In genomic region chr5:21851679-21852340, GRCm38 (mm10) we compare ENCODE assay signal across 18 mouse cellular contexts. TPM values are rescaled to one million over a fixed set of nuclear protein-coding genes. Genes with fewer than 3 reads are reported as not detected.
DNase-seq lines count a peak whose midpoint lies in the region; ATAC-seq and TF ChIP-seq lines count a peak whose summit lies in the region.
"Had no signal": no experiment of that assay in that cellular context is flagged by ENCODE, and none has a peak within 500 bp of the region (broad histone marks: within the 10 kb centered on the region; RNA-seq: fewer than 3 reads in every experiment).

No protein-coding gene starts in this region.

- H3K4me3 ChIP-seq in forebrain, embryonic 14.5 days (ENCODE audit: low read depth, low read length) = no peak overlapping the region
- no peak overlapping the region for H3K4me3 ChIP-seq in forebrain, embryonic 15.5 days
- H3K4me3 ChIP-seq in lung, embryonic 14.5 days (ENCODE audit: low read depth, low read length) = no peak overlapping the region
- H3K4me3 ChIP-seq in hindbrain, embryonic 14.5 days (replicated peaks; ENCODE audit: low read length) = no peak overlapping the region
- no peak overlapping the region for H3K4me3 ChIP-seq in midbrain, postnatal 0 days (ENCODE audit: low read depth, low read length)
- no peak overlapping the region for H3K4me3 ChIP-seq in forebrain, embryonic 11.5 days (ENCODE audit: low read depth, low read length)
- H3K4me3 ChIP-seq: heart, embryonic 15.5 days; left cerebral cortex, adult 2 months had no signal

- no peak overlapping the region for H3K4me2 ChIP-seq in forebrain, embryonic 14.5 days (ENCODE audit: low read length)
- H3K4me2 ChIP-seq in forebrain, embryonic 15.5 days (replicated peaks) = no peak overlapping the region
- no peak overlapping the region for H3K4me2 ChIP-seq in lung, embryonic 14.5 days
- no peak overlapping the region for H3K4me2 ChIP-seq in hindbrain, embryonic 14.5 days (replicated peaks)
- no peak overlapping the region for H3K4me2 ChIP-seq in midbrain, postnatal 0 days (ENCODE audit: low read depth, low read length, poor library complexity, severe bottlenecking)
- no peak overlapping the region for H3K4me2 ChIP-seq in forebrain, embryonic 11.5 days (ENCODE audit: low read depth, low read length, severe bottlenecking)
- H3K4me2 ChIP-seq: heart, embryonic 15.5 days had no signal

- no peaks in the 10 kb centered on the region for H3K36me3 ChIP-seq in forebrain, embryonic 14.5 days (ENCODE audit: control insufficient read depth, insufficient read depth, low read length)
- no peaks in the 10 kb centered on the region for H3K36me3 ChIP-seq in forebrain, embryonic 15.5 days
- H3K36me3 ChIP-seq in lung, embryonic 14.5 days (ENCODE audit: insufficient read depth) = no peaks in the 10 kb centered on the region
- no peaks in the 10 kb centered on the region for H3K36me3 ChIP-seq in hindbrain, embryonic 14.5 days (replicated peaks; ENCODE audit: control insufficient read depth, insufficient read depth)
- no peaks in the 10 kb centered on the region for H3K36me3 ChIP-seq in midbrain, postnatal 0 days (ENCODE audit: insufficient read depth, low read length)
- H3K36me3 ChIP-seq in forebrain, embryonic 11.5 days (ENCODE audit: control insufficient read depth, insufficient read depth, low read length) = no peaks in the 10 kb centered on the region
- H3K36me3 ChIP-seq: heart, embryonic 15.5 days had no signal

- peak; percentile 50; the same call in 1 of the 2 replicates for ATAC-seq in forebrain, embryonic 14.5 days
- no peak for ATAC-seq in forebrain, embryonic 15.5 days (replicated peaks)
- ATAC-seq in lung, embryonic 14.5 days (ENCODE audit: insufficient read depth) = peak; percentile 65; the same call in 1 of the 2 replicates
- ATAC-seq in hindbrain, embryonic 14.5 days (ENCODE audit: low FRiP score) = peak; percentile 60; the same call in 1 of the 2 replicates
- ATAC-seq in midbrain, postnatal 0 days (ENCODE audit: low FRiP score) = no peak
- no peak for ATAC-seq in erythroblast, adult 5-6 weeks (replicated peaks; ENCODE audit: low FRiP score, poor library complexity, severe bottlenecking)
- no peak for ATAC-seq in forebrain, embryonic 11.5 days (replicated peaks; ENCODE audit: low FRiP score)
- ATAC-seq: liver, postnatal 0 days had no signal

- H3K4me1 ChIP-seq in forebrain, embryonic 14.5 days (ENCODE audit: control insufficient read depth, insufficient read depth, low read length) = no peaks in the 10 kb centered on the region
- no peaks in the 10 kb centered on the region; the same call in 1 of the 2 replicates for H3K4me1 ChIP-seq in forebrain, embryonic 15.5 days
- no peaks in the 10 kb centered on the region for H3K4me1 ChIP-seq in lung, embryonic 14.5 days (ENCODE audit: insufficient read depth)
- H3K4me1 ChIP-seq in hindbrain, embryonic 14.5 days (replicated peaks; ENCODE audit: control insufficient read depth, insufficient read depth, low read length) = no peaks in the 10 kb centered on the region
- no peaks in the 10 kb centered on the region for H3K4me1 ChIP-seq in midbrain, postnatal 0 days (ENCODE audit: insufficient read depth, low read length)
- H3K4me1 ChIP-seq in forebrain, embryonic 11.5 days (replicated peaks; ENCODE audit: control insufficient read depth, insufficient read depth, low read length) = no peaks in the 10 kb centered on the region
- H3K4me1 ChIP-seq: heart, embryonic 15.5 days had no signal

- TF ChIP-seq CTCF in lung, embryonic 14.5 days (IDR thresholded peaks at IDR 0.05; ENCODE audit: low read depth) = no peak
- TF ChIP-seq CTCF in midbrain, postnatal 0 days (IDR thresholded peaks at IDR 0.05) = no peak

- DNase-seq in forebrain, embryonic 14.5 days (ENCODE audit: low spot score) = peak; percentile 53
- peak; percentile 31 for DNase-seq in lung, embryonic 14.5 days
- no peak for DNase-seq in lung, postnatal 4 days
- DNase-seq in hindbrain, embryonic 14.5 days (ENCODE audit: low spot score) = peak; percentile 38
- peak; percentile 33 for DNase-seq in midbrain, postnatal 0 days (ENCODE audit: low spot score)
- DNase-seq in forebrain, embryonic 11.5 days (ENCODE audit: low spot score) = no peak
- DNase-seq: adrenal gland, adult 2 months; B cell, adult 2 months; cerebellum, postnatal 25 days; liver, postnatal 0 days had no signal

- H3K9me3 ChIP-seq in forebrain, embryonic 14.5 days (replicated peaks; ENCODE audit: control insufficient read depth, low read length) = no peaks in the 10 kb centered on the region
- no peaks in the 10 kb centered on the region for H3K9me3 ChIP-seq in forebrain, embryonic 15.5 days
- no peaks in the 10 kb centered on the region for H3K9me3 ChIP-seq in lung, embryonic 14.5 days (ENCODE audit: low read depth, low read length)
- no peaks in the 10 kb centered on the region for H3K9me3 ChIP-seq in hindbrain, embryonic 14.5 days (ENCODE audit: control insufficient read depth, low read length)
- no peaks in the 10 kb centered on the region for H3K9me3 ChIP-seq in midbrain, postnatal 0 days (ENCODE audit: low read length)
- no peaks in the 10 kb centered on the region for H3K9me3 ChIP-seq in forebrain, embryonic 11.5 days (ENCODE audit: control insufficient read depth, low read length)
- H3K9me3 ChIP-seq: heart, embryonic 15.5 days had no signal

- H3K27me3 ChIP-seq in forebrain, embryonic 14.5 days (replicated peaks; ENCODE audit: control insufficient read depth, insufficient read depth, low read length) = no peaks in the 10 kb centered on the region
- no peaks in the 10 kb centered on the region for H3K27me3 ChIP-seq in forebrain, embryonic 15.5 days
- H3K27me3 ChIP-seq in lung, embryonic 14.5 days (ENCODE audit: insufficient read depth, low read length) = no peaks in the 10 kb centered on the region
- H3K27me3 ChIP-seq in hindbrain, embryonic 14.5 days (ENCODE audit: control insufficient read depth, insufficient read depth, low read length) = no peaks in the 10 kb centered on the region
- no peaks in the 10 kb centered on the region for H3K27me3 ChIP-seq in midbrain, postnatal 0 days (ENCODE audit: insufficient read depth, low read length)
- H3K27me3 ChIP-seq in forebrain, embryonic 11.5 days (ENCODE audit: control insufficient read depth, insufficient read depth, low read length) = no peaks in the 10 kb centered on the region
- H3K27me3 ChIP-seq: heart, embryonic 15.5 days had no signal

- H3K9ac ChIP-seq in forebrain, embryonic 14.5 days (ENCODE audit: low read length) = no peak overlapping the region
- H3K9ac ChIP-seq in forebrain, embryonic 15.5 days (replicated peaks) = no peak overlapping the region
- no peak overlapping the region for H3K9ac ChIP-seq in lung, embryonic 14.5 days
- no peak overlapping the region for H3K9ac ChIP-seq in hindbrain, embryonic 14.5 days
- no peak overlapping the region for H3K9ac ChIP-seq in midbrain, postnatal 0 days (replicated peaks; ENCODE audit: low read length, poor library complexity, severe bottlenecking)
- no peak overlapping the region for H3K9ac ChIP-seq in forebrain, embryonic 11.5 days (ENCODE audit: low read length)
- H3K9ac ChIP-seq: heart, embryonic 15.5 days; liver, postnatal 0 days had no signal

- no peak overlapping the region for H3K27ac ChIP-seq in forebrain, embryonic 14.5 days (ENCODE audit: low read depth, low read length)
- no peak overlapping the region for H3K27ac ChIP-seq in forebrain, embryonic 15.5 days (replicated peaks)
- no peak overlapping the region for H3K27ac ChIP-seq in lung, embryonic 14.5 days (ENCODE audit: low read depth)
- no peak overlapping the region for H3K27ac ChIP-seq in hindbrain, embryonic 14.5 days
- no peak overlapping the region for H3K27ac ChIP-seq in midbrain, postnatal 0 days (ENCODE audit: low read depth, low read length)
- no peak overlapping the region for H3K27ac ChIP-seq in forebrain, embryonic 11.5 days (ENCODE audit: low read depth, low read length)
- H3K27ac ChIP-seq: heart, embryonic 15.5 days; left cerebral cortex, adult 2 months had no signal

- WGBS in forebrain, embryonic 14.5 days = 32% methylated on average over 10 of the region's 10 CpGs
- WGBS in forebrain, embryonic 15.5 days = 31% methylated on average over 10 of the region's 10 CpGs
- 25% methylated on average over 10 of the region's 10 CpGs for WGBS in lung, embryonic 14.5 days
- WGBS in hindbrain, embryonic 14.5 days = 45% methylated on average over 10 of the region's 10 CpGs
- WGBS in midbrain, postnatal 0 days = 38% methylated on average over 10 of the region's 10 CpGs
- WGBS in forebrain, embryonic 11.5 days = 45% methylated on average over 10 of the region's 10 CpGs

RNA-seq across cellular contexts. Expression of gene Slc26a5, which starts 13.6 kb away (rescaled TPM):
- polyA plus RNA-seq in forebrain, embryonic 14.5 days (2014; fragmentation: Nextera tagmentation; extraction: Ambion mirVana) = 0.17 TPM in 1 of 2 replicates, not detected in the other
- polyA plus RNA-seq in forebrain, embryonic 15.5 days (2015; fragmentation: Nextera tagmentation; extraction: Ambion mirVana) = 0.09 and 0.37 TPM in 2 replicates
- polyA plus RNA-seq in lung, embryonic 14.5 days (2014; fragmentation: Nextera tagmentation; extraction: Ambion mirVana) = 0.12 and 0.30 TPM in 2 replicates
- polyA plus RNA-seq in hindbrain, embryonic 14.5 days (2014; fragmentation: Nextera tagmentation; extraction: Ambion mirVana) = 0.21 and 0.31 TPM in 2 replicates
- total RNA-seq in midbrain, postnatal 0 days (2014; rRNA removed) = 0.60 and 0.90 TPM in 2 replicates
- 0.33 and 0.42 TPM in 2 replicates for polyA plus RNA-seq in midbrain, postnatal 0 days (2015; fragmentation: Nextera tagmentation; extraction: Ambion mirVana)
- not detected in 2 replicates for total RNA-seq in erythroblast, adult 5-6 weeks (2015; ENCODE audit: low replicate concordance)
- not detected in 2 replicates for total RNA-seq in erythroblast, adult 5-6 weeks (2017; ENCODE audit: low replicate concordance)
- polyA plus RNA-seq in forebrain, embryonic 11.5 days (2014; fragmentation: Nextera tagmentation; extraction: Ambion mirVana) = 0.24 TPM in 1 of 2 replicates, not detected in the other
- total RNA-seq: gastrocnemius, postnatal 4 days; megakaryocyte, adult 5-6 weeks had no signal
- polyA plus RNA-seq: adrenal gland, adult 2 months; embryonic facial prominence, embryonic 14.5 days; heart, embryonic 15.5 days; kidney, embryonic 16.5 days; liver, postnatal 0 days had no signal

Comparison
In these comparisons a context has a peak if more than half of its experiments do, and no peak if none do; other contexts are left out.
1. ATAC-seq: peak in forebrain, embryonic 14.5 days (single experiment), lung, embryonic 14.5 days (single experiment) and hindbrain, embryonic 14.5 days (single experiment); none in forebrain, embryonic 15.5 days (single experiment), midbrain, postnatal 0 days (single experiment), erythroblast, adult 5-6 weeks (single experiment) and forebrain, embryonic 11.5 days (single experiment).
2. DNase-seq: peak in forebrain, embryonic 14.5 days (single experiment), lung, embryonic 14.5 days (single experiment), hindbrain, embryonic 14.5 days (single experiment) and midbrain, postnatal 0 days (single experiment); none in lung, postnatal 4 days (0 of 2) and forebrain, embryonic 11.5 days (single experiment).